Mouse (Mus musculus) heart, postnatal 0 days (tissue): ENCODE measurements at regions not wholly inside any gene's neighbourhood (a gene's known extent, or its start where the extent isn't known, plus 50 kb on each side); places are given as distances from the start of the nearest gene placed in this dataset.

Experiments
- ATAC-seq: fragments of 200-750 bp; cut with Nextera tagmentation; 2 replicates; pipeline ENCODE4 v1.8.0; 2017; ENCODE audit warnings: low read depth, moderate number of reproducible peaks, moderate library complexity; ENCODE audit not compliant: insufficient read depth
- DNase-seq: peaks from one replicate; pipeline ENCODE4 v3.0.0-alpha.2; 2016; ENCODE audit warnings: low spot score
- H3K27ac ChIP-seq: fragments of 300-500 bp; sonication (generic); 2 replicates; pipeline ENCODE4 v1.5.1; 2014; ENCODE audit warnings: low read depth, mild to moderate bottlenecking
- H3K27me3 ChIP-seq: fragments of 300-500 bp; sonication (generic); 2 replicates; pipeline ENCODE4 v1.6.1; 2014; ENCODE audit warnings: low read length, mixed read lengths; ENCODE audit not compliant: control insufficient read depth, insufficient read depth
- H3K36me3 ChIP-seq: fragments of 300-500 bp; sonication (generic); replicated peaks from 2 replicates; pipeline ENCODE4 v1.6.1; 2014; ENCODE audit warnings: low read length, mixed read lengths; ENCODE audit not compliant: control insufficient read depth, insufficient read depth
- H3K4me1 ChIP-seq: fragments of 300-500 bp; sonication (generic); 2 replicates; pipeline ENCODE4 v1.6.1; 2014; ENCODE audit warnings: antibody characterized with exemption; ENCODE audit not compliant: control insufficient read depth, insufficient read depth
- H3K4me2 ChIP-seq: fragments of 300-500 bp; sonication (generic); 2 replicates; pipeline ENCODE4 v1.6.1; 2014; ENCODE audit warnings: low read depth, mild to moderate bottlenecking, low read length, moderate library complexity
- H3K4me3 ChIP-seq: fragments of 300-500 bp; sonication (generic); 2 replicates; pipeline ENCODE4 v1.5.1; 2014; ENCODE audit warnings: low read depth, low read length
- H3K9ac ChIP-seq: fragments of 300-500 bp; sonication (generic); replicated peaks from 2 replicates; pipeline ENCODE4 v1.6.1; 2014; ENCODE audit warnings: low read depth, low read length, mixed read lengths
- H3K9me3 ChIP-seq: fragments of 300-500 bp; sonication (generic); replicated peaks from 2 replicates; pipeline ENCODE4 v1.6.1; 2016; ENCODE audit warnings: low read length; ENCODE audit not compliant: control insufficient read depth
- CTCF ChIP-seq: IDR thresholded peaks from 2 replicates; pipeline ENCODE4 v1.5.1; 2016; ENCODE audit warnings: antibody characterized with exemption, control low read depth, low read depth
- EP300 ChIP-seq: IDR thresholded peaks from 2 replicates; pipeline ENCODE4 v1.6.1; 2016; ENCODE audit warnings: antibody characterized with exemption, low read depth
- WGBS: fragments of 180-500 bp; shearing (Covaris S2); extraction: QIAGEN DNeasy Blood & Tissue Kit; methylation state at CpG from one replicate; pipeline ENCODE4 v1.1.7; 2014; 5-methylcytosine and 5-hydroxymethylcytosine counted together

GRCm38 (mm10) chr5:148775232-148775631 is 153.9 kb downstream of the Katnal1 start:
- 66% methylated on average over 3 of the region's 3 CpGs for WGBS
- no peak for DNase-seq
- H3K4me1 ChIP-seq: no peaks in the 10 kb centered on the region
- H3K27ac ChIP-seq: no peak overlapping the region
- no peak for TF ChIP-seq CTCF
- no peak for TF ChIP-seq EP300
- no peak overlapping the region for H3K4me3 ChIP-seq
- H3K9me3 ChIP-seq: no peaks in the 10 kb centered on the region
- ATAC-seq: no peak
- H3K4me2 ChIP-seq: no peak overlapping the region
- no peak overlapping the region for H3K9ac ChIP-seq
- H3K27me3 ChIP-seq: no peaks in the 10 kb centered on the region
- no peaks in the 10 kb centered on the region for H3K36me3 ChIP-seq

GRCm38 (mm10) chr5:148774446-148774845 is 154.7 kb downstream of the Katnal1 start:
- Histone ChIP-seq H3K9ac (no peak overlapping the region), H3K4me2 (no peak overlapping the region), H3K27ac (no peak overlapping the region), H3K36me3 (no peaks in the 10 kb centered on the region), H3K27me3 (no peaks in the 10 kb centered on the region), H3K4me3 (no peak overlapping the region), H3K4me1 (no peaks in the 10 kb centered on the region), H3K9me3 (no peaks in the 10 kb centered on the region)
- no peak for ATAC-seq
- DNase-seq: no peak
- no peak for TF ChIP-seq CTCF
- TF ChIP-seq EP300: no peak
- 55% methylated on average over 3 of the region's 3 CpGs for WGBS

GRCm38 (mm10) chr5:148769452-148769851 is 159.7 kb downstream of the Katnal1 start:
- no peaks in the 10 kb centered on the region for H3K9me3 ChIP-seq
- H3K27ac ChIP-seq: no peak overlapping the region
- DNase-seq: no peak
- H3K27me3 ChIP-seq: no peaks in the 10 kb centered on the region
- TF ChIP-seq CTCF (no peak), EP300 (no peak)
- WGBS: 77% methylated on average over 4 of the region's 4 CpGs
- no peaks in the 10 kb centered on the region for H3K4me1 ChIP-seq
- no peak overlapping the region for H3K4me3 ChIP-seq
- no peak overlapping the region for H3K9ac ChIP-seq
- ATAC-seq: no peak
- H3K4me2 ChIP-seq: no peak overlapping the region
- no peaks in the 10 kb centered on the region for H3K36me3 ChIP-seq

GRCm38 (mm10) chr5:148768346-148768745 is 160.8 kb downstream of the Katnal1 start:
- ATAC-seq (no peak), DNase-seq (no peak)
- Histone ChIP-seq H3K4me2 (no peak overlapping the region), H3K27ac (no peak overlapping the region), H3K4me3 (no peak overlapping the region), H3K27me3 (no peaks in the 10 kb centered on the region), H3K9me3 (no peaks in the 10 kb centered on the region), H3K4me1 (no peaks in the 10 kb centered on the region), H3K9ac (no peak overlapping the region), H3K36me3 (no peaks in the 10 kb centered on the region)
- TF ChIP-seq EP300 (no peak), CTCF (no peak)
- 59% methylated on average over 7 of the region's 7 CpGs for WGBS

GRCm38 (mm10) chr5:148765993-148766392 is 163.1 kb downstream of the Katnal1 start:
- Histone ChIP-seq H3K27ac (no peak overlapping the region), H3K4me3 (no peak overlapping the region), H3K4me1 (no peaks in the 10 kb centered on the region), H3K36me3 (no peaks in the 10 kb centered on the region), H3K9ac (no peak overlapping the region), H3K27me3 (no peaks in the 10 kb centered on the region), H3K9me3 (no peaks in the 10 kb centered on the region), H3K4me2 (no peak overlapping the region)
- no peak for DNase-seq
- 86% methylated on average over 7 of the region's 7 CpGs for WGBS
- no peak for TF ChIP-seq EP300
- TF ChIP-seq CTCF: no peak
- no peak for ATAC-seq

GRCm38 (mm10) chr5:148760108-148760507 is 169.0 kb downstream of the Katnal1 start:
- Histone ChIP-seq H3K27ac (no peak overlapping the region), H3K4me2 (no peak overlapping the region), H3K36me3 (no peaks in the 10 kb centered on the region), H3K9ac (no peak overlapping the region), H3K9me3 (no peaks in the 10 kb centered on the region), H3K4me1 (peaks cover 5% of the 10 kb centered on the region; the same call in 1 of the 2 replicates), H3K27me3 (no peaks in the 10 kb centered on the region), H3K4me3 (no peak overlapping the region)
- WGBS: 71% methylated on average over 9 of the region's 9 CpGs
- TF ChIP-seq EP300: no peak
- no peak for TF ChIP-seq CTCF
- no peak for DNase-seq
- no peak for ATAC-seq
